Mouse (Mus musculus): ENCODE results near the gene Arid4b. TPM values are rescaled to one million over a fixed set of nuclear protein-coding genes. Genes with fewer than 3 reads are reported as not detected.
"Not testable (repeated sequence)": the region's sequence is repeated elsewhere in the genome, so short reads cannot be mapped to it uniquely, and the experiment has no call there.

Arid4b gene
- polyA plus RNA-seq (2016; fragmentation: Nextera tagmentation; extraction: Ambion mirVana): 78.5 and 79.2 TPM in 2 replicates

GRCm38 (mm10) chr13:14063013-14063941 lies at the start of gene Arid4b, which contains the start of gene Ggps1:
Arid4b (plus strand) TSS chr13:14063232.
Ggps1 (minus strand) TSS chr13:14063488.
- Histone ChIP-seq H3K27me3 (replicated peaks; ENCODE audit: low read depth, poor library complexity, severe bottlenecking) (no peaks in the 10 kb centered on the region), H3K27ac (replicated peaks) (peak within 1 kb of the TSS; percentile 97), H3K4me1 (peaks cover 21% of the 10 kb centered on the region), H3K36me3 (replicated peaks) (peaks cover 24% of the 10 kb centered on the region), H3K9me3 (no peaks in the 10 kb centered on the region), H3K4me3 (peak within 1 kb of the TSS; percentile 99)
- under 1% methylated on average over 64 of the region's 64 CpGs for WGBS
- peak; percentile 96 for DNase-seq (ENCODE audit: low spot score)

DNA sequence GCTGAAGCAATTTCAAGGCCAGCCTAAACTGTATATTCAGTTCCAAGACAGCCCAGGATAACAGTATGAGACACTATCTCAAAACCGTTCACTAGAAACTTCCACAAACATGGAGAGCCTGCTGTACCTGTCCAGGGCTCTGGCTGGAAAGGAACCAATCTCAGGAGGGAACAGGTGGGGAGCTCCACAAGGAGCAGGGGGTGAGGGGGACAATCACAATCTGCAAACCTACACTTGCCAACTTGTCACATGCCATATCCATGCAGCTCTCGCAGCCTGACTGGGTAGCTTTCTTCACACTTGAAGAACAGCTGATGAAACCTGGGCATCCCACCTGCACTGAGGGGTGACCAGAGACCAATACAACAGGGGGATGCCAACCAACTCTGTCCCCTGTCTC lies 49.0 kb upstream of the Arid4b start:
- H3K9me3 ChIP-seq: no peaks in the 10 kb centered on the region
- no peak for DNase-seq (ENCODE audit: low spot score)
- no peaks in the 10 kb centered on the region for H3K27me3 ChIP-seq (replicated peaks; ENCODE audit: low read depth, poor library complexity, severe bottlenecking)
- WGBS: 91% methylated on average over 2 of the region's 2 CpGs
- H3K36me3 ChIP-seq (replicated peaks): peaks cover 90% of the 10 kb centered on the region
- no peak overlapping the region for H3K27ac ChIP-seq (replicated peaks)
- H3K4me3 ChIP-seq: no peak overlapping the region
- H3K4me1 ChIP-seq: no peaks in the 10 kb centered on the region

GRCm38 (mm10) chr13:14014540-14014939 lies 48.5 kb upstream of the Arid4b start:
- WGBS: 92% methylated on average over 4 of the region's 4 CpGs
- Histone ChIP-seq H3K36me3 (replicated peaks) (peaks cover 90% of the 10 kb centered on the region), H3K4me1 (no peaks in the 10 kb centered on the region), H3K27me3 (replicated peaks; ENCODE audit: low read depth, poor library complexity, severe bottlenecking) (no peaks in the 10 kb centered on the region), H3K9me3 (no peaks in the 10 kb centered on the region), H3K27ac (replicated peaks) (no peak overlapping the region), H3K4me3 (no peak overlapping the region)
- DNase-seq (ENCODE audit: low spot score): no peak

DNA sequence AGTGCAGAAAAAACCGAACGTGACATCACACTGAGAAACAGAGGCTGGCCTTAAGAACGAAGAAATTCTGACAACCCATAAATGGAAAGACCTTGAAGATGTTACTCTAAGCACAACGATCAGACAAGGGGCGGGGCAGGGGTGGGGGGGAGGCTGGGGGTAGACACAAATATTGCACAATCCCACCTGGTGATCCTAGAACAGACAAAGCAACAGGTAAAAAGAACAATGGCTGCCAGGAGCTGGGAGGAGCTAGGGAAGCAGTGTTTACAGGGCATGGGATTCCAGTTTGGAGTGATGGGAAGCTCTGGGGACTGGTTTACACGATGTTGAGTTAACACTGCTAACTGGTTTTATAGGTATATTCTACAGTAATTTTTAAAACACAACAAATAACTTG lies 47.4 kb upstream of the Arid4b start:
- Histone ChIP-seq H3K36me3 (replicated peaks) (peaks cover 85% of the 10 kb centered on the region), H3K4me3 (no peak overlapping the region), H3K27ac (replicated peaks) (no peak overlapping the region), H3K9me3 (no peaks in the 10 kb centered on the region), H3K4me1 (no peaks in the 10 kb centered on the region), H3K27me3 (replicated peaks; ENCODE audit: low read depth, poor library complexity, severe bottlenecking) (no peaks in the 10 kb centered on the region)
- DNase-seq (ENCODE audit: low spot score): no peak
- 92% methylated on average over 6 of the region's 6 CpGs for WGBS

- H3K27me3 ChIP-seq (replicated peaks; ENCODE audit: low read depth, poor library complexity, severe bottlenecking): no peaks in the 10 kb centered on the region
- H3K4me1 ChIP-seq: no peaks in the 10 kb centered on the region
- no peak for DNase-seq (ENCODE audit: low spot score)
- peaks cover 62% of the 10 kb centered on the region for H3K36me3 ChIP-seq (replicated peaks)
- no peak overlapping the region for H3K4me3 ChIP-seq
- H3K9me3 ChIP-seq: no peaks in the 10 kb centered on the region
- no peak overlapping the region for H3K27ac ChIP-seq (replicated peaks)
Observed at GRCm38 (mm10) chr13:14018283-14018682, 44.7 kb upstream of the Arid4b start.

- H3K36me3 ChIP-seq (replicated peaks): peaks cover 57% of the 10 kb centered on the region
Observed at GRCm38 (mm10) chr13:14018852-14019251, 44.2 kb upstream of the Arid4b start.

GRCm38 (mm10) chr13:14021417-14021816 lies 41.6 kb upstream of the Arid4b start:
- H3K27ac ChIP-seq (replicated peaks); DNase-seq (ENCODE audit: low spot score); H3K4me1 ChIP-seq; H3K27me3 ChIP-seq (replicated peaks; ENCODE audit: low read depth, poor library complexity, severe bottlenecking); H3K9me3 ChIP-seq; H3K4me3 ChIP-seq: not testable (repeated sequence)
- H3K36me3 ChIP-seq (replicated peaks): peaks cover 44% of the 10 kb centered on the region
- 82% methylated on average over 12 of the region's 12 CpGs for WGBS

More at GRCm38 (mm10) chr13:14018852-14019251, 44.2 kb upstream of the Arid4b start:
- no peak for DNase-seq (ENCODE audit: low spot score)
- 97% methylated on average over 3 of the region's 3 CpGs for WGBS
- Histone ChIP-seq H3K27me3 (replicated peaks; ENCODE audit: low read depth, poor library complexity, severe bottlenecking) (no peaks in the 10 kb centered on the region), H3K9me3 (no peaks in the 10 kb centered on the region), H3K27ac (replicated peaks) (no peak overlapping the region), H3K4me1 (no peaks in the 10 kb centered on the region), H3K4me3 (no peak overlapping the region)

GRCm38 (mm10) chr13:14025554-14025953 lies 37.5 kb upstream of the Arid4b start:
- Histone ChIP-seq H3K36me3 (replicated peaks) (peaks cover 37% of the 10 kb centered on the region), H3K27ac (replicated peaks) (no peak overlapping the region), H3K4me3 (no peak overlapping the region), H3K4me1 (no peaks in the 10 kb centered on the region), H3K27me3 (replicated peaks; ENCODE audit: low read depth, poor library complexity, severe bottlenecking) (no peaks in the 10 kb centered on the region), H3K9me3 (no peaks in the 10 kb centered on the region)
- no peak for DNase-seq (ENCODE audit: low spot score)
- 95% methylated on average over 6 of the region's 6 CpGs for WGBS

- peaks cover 37% of the 10 kb centered on the region for H3K36me3 ChIP-seq (replicated peaks)
- no peaks in the 10 kb centered on the region for H3K4me1 ChIP-seq
- WGBS: 95% methylated on average over 6 of the region's 6 CpGs
- no peak for DNase-seq (ENCODE audit: low spot score)
- no peak overlapping the region for H3K4me3 ChIP-seq
- H3K27ac ChIP-seq (replicated peaks): no peak overlapping the region
- H3K27me3 ChIP-seq (replicated peaks; ENCODE audit: low read depth, poor library complexity, severe bottlenecking): no peaks in the 10 kb centered on the region
- H3K9me3 ChIP-seq: no peaks in the 10 kb centered on the region
Observed at GRCm38 (mm10) chr13:14026154-14026820, 36.7 kb upstream of the Arid4b start.

- Histone ChIP-seq H3K36me3 (replicated peaks) (peaks cover 17% of the 10 kb centered on the region), H3K27me3 (replicated peaks; ENCODE audit: low read depth, poor library complexity, severe bottlenecking) (no peaks in the 10 kb centered on the region), H3K27ac (replicated peaks) (no peak overlapping the region), H3K4me3 (no peak overlapping the region), H3K4me1 (peaks cover 4% of the 10 kb centered on the region), H3K9me3 (no peaks in the 10 kb centered on the region)
- WGBS: 94% methylated on average over 5 of the region's 5 CpGs
- no peak for DNase-seq (ENCODE audit: low spot score)
Observed at GRCm38 (mm10) chr13:14033309-14034072, 29.5 kb upstream of the Arid4b start.

DNA sequence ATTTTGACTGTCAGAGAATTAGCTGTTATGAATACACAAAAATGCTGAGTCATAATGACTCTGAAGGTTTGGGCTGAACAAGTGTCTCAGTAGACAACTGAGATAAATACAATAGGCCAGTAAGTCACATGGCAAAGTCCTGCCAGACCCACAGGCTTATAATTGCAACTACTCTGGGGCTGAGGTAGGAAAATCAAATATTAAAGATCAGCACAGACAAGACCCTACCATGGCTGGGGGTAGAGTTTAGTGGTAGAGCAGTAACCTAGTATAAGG lies 29.0 kb upstream of the Arid4b start:
- Histone ChIP-seq H3K4me1 (peaks cover 9% of the 10 kb centered on the region), H3K27ac (replicated peaks) (no peak overlapping the region), H3K4me3 (no peak overlapping the region), H3K36me3 (replicated peaks) (peaks cover 11% of the 10 kb centered on the region), H3K27me3 (replicated peaks; ENCODE audit: low read depth, poor library complexity, severe bottlenecking) (no peaks in the 10 kb centered on the region), H3K9me3 (no peaks in the 10 kb centered on the region)
- DNase-seq (ENCODE audit: low spot score): no peak

DNA sequence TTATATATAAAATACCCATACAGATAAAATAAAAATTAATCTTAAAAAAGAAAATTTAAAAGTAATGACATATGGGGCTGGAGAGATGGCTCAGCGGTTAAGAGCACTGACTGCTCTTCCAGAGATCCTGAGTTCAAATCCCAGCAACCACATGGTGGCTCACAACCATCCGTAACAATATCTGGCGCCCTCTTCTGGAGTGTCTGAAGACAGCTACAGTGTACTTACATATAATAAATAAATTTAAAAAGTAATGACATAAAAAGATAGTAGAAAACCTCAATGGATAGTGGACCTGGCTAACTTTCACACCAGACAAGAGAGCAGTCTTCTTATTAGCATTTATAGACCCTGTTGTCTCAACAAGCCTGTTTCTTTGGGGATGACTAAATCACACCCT lies 27.7 kb upstream of the Arid4b start:
- peaks cover 13% of the 10 kb centered on the region for H3K4me1 ChIP-seq
- not testable (repeated sequence) for H3K4me3 ChIP-seq; H3K27ac ChIP-seq (replicated peaks); H3K36me3 ChIP-seq (replicated peaks); H3K9me3 ChIP-seq; DNase-seq (ENCODE audit: low spot score); H3K27me3 ChIP-seq (replicated peaks; ENCODE audit: low read depth, poor library complexity, severe bottlenecking)
- 92% methylated on average over 3 of the region's 3 CpGs for WGBS
